Mouse (Mus musculus) spleen, adult 10 weeks (tissue): ENCODE results near the gene Fgb. TPM values are rescaled to one million over a fixed set of nuclear protein-coding genes. Genes with fewer than 3 reads are reported as not detected.

Experiments used
- polyA plus RNA-seq: library from polyadenylated mRNA; stranded (reverse); fragments of 350-450 nt; fragmentation: Illumina TruSeq; extraction: RNeasy Lipid Tissue Mini Kit (QIAGEN cat#74804); gene quantifications from one replicate; pipeline ENCODE4 v1.2.3, GENCODE M21; 2015; ENCODE audit warnings: low replicate concordance; ENCODE audit not compliant: insufficient read depth

Gene Fgb
- not detected for polyA plus RNA-seq

GRCm38 (mm10) chr3:83049680-83050079 is at the start of gene Fgb:
TSS of gene Fgb (minus strand) at chr3:83049863.

GRCm38 (mm10) chr3:83055281-83056038 is 5.8 kb upstream of the Fgb start, which contains the start of gene Plrg1:
TSS of gene Plrg1 (plus strand) at chr3:83055522.

GRCm38 (mm10) chr3:83025475-83026301 is 24.0 kb downstream of the Fgb start, which contains the start of gene Fga:
TSS of gene Fga (plus strand) at chr3:83026076.

GRCm38 (mm10) chr3:83007557-83007956 is 42.1 kb downstream of the Fgb start, which contains the start of gene Fgg:
TSS of gene Fgg (plus strand) at chr3:83007724.

Other genes starting within 250 kb of the Fgb start
- gene Rbm46, start 173.4 kb downstream of the Fgb start, polyA plus RNA-seq: 1.6 TPM
- 9.0 TPM for gene Lrat, start 145.9 kb downstream of the Fgb start, polyA plus RNA-seq
- not detected for gene Fgg, start 42.1 kb downstream of the Fgb start, polyA plus RNA-seq
- gene Fga, start 23.8 kb downstream of the Fgb start, polyA plus RNA-seq: not detected
- 64.5 TPM for gene Plrg1, start 5.7 kb upstream of the Fgb start, polyA plus RNA-seq
- 0.17 TPM for gene Dchs2, start 78.1 kb upstream of the Fgb start, polyA plus RNA-seq